Mouse (Mus musculus): Measurements from ENCODE around the gene Ppp1r15a.
A peak's percentile ranks its signal among the peaks of the same experiment; 100 is the strongest.
"Not testable (repeated sequence)": the region's sequence is repeated elsewhere in the genome, so short reads cannot be mapped to it uniquely, and the experiment has no call there.

Ppp1r15a gene

DNA sequence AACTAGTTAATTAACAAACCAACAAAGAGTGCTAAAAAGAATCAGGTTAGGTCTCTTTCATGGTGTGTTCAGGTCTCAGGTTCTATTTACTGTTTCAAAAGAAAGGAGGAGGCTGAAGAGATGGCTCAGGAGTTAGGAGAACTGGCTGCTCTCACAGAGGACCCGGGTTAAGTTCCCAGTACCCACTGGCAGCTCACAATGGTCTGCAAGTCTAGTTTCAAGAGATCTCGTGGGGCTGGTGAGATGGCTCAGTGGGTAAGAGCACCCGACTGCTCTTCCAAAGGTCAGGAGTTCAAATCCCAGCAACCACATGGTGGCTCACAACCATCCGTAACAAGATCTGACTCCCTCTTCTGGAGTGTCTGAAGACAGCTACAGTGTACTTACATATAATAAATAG is 45.8 kb downstream of the Ppp1r15a start:
- not testable (repeated sequence) for DNase-seq

DNA sequence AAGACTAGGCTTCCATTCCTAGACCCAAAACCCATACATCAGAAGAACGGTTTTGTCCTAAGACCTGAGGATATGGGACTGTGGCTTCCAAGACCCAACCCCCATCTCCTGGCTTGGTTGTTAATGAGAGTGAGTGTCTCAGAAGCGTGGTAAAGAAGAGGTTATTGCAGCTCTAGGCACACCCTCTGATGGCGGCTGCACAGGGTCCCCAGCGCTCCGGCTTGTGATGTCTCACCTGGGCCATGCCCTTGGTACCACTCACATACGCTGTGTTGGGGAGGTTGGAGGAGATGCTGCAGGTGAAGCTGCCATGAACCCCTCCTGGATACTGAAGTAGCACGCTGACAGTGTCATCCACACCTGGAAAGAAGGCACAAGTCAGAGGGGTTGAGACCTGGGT is 47.3 kb downstream of the Ppp1r15a start:
- DNase-seq, result no peak

- peak; percentile 72 for DNase-seq
Measured at GRCm38 (mm10) chr7:45477003-45477402, 49.1 kb downstream of the Ppp1r15a start.

- no peak for DNase-seq
Measured at GRCm38 (mm10) chr7:45476453-45476852, 49.6 kb downstream of the Ppp1r15a start.

DNA sequence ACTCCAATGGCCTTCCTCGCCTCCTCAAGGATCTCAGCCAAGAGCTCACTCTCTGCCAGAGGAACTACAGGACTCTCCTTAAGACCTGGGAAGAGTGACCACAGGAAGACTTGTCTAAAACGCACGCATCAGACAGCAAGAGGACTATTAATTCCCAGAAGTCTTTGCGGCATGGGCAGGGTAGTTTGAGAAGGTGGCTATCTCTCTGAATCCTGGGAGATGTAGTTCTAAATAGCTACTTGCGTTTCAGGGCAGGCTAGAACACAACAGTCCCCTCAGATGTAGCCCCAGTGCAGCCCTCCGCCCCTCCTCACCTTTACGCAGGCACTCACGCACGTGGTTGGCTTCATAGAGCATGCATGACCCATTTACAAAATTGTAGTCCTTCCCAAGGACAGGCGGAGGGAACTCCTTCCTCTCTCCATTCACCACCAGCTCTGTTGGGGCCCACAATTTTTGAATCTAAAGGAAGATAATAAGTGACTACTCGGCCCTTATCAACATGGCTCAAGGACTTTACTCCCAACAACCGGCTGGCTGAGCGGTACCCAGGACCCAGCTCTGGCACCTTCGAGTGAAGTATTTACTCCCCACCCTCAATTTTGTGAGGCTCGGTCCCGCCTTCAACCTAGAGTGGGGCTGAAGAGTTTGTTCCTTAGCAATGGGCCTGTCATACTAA is 50.6 kb downstream of the Ppp1r15a start:
- DNase-seq, result peak; percentile 51
